Mouse (Mus musculus) adrenal gland, postnatal 25 days (tissue): ENCODE results near the gene Zfp217. TPM values are rescaled to one million over a fixed set of nuclear protein-coding genes. Genes with fewer than 3 reads are reported as not detected.
A peak's percentile ranks its signal among the peaks of the same experiment; 100 is the strongest.

Experiments
- DNase-seq: peaks from one replicate; pipeline ENCODE4 v3.0.0; 2021; ENCODE audit warnings: mixed read lengths
- total RNA-seq: library from RNA; stranded (reverse); gene quantifications from 2 replicates; pipeline ENCODE4 v1.2.3, GENCODE M21; 2021

The Zfp217 gene
- total RNA-seq, 1 experiment from 2014 or later = 32.8 TPM

- no peak for DNase-seq
Measured at GRCm38 (mm10) chr2:170094871-170095270, 53.0 kb downstream of the Zfp217 start.

DNA sequence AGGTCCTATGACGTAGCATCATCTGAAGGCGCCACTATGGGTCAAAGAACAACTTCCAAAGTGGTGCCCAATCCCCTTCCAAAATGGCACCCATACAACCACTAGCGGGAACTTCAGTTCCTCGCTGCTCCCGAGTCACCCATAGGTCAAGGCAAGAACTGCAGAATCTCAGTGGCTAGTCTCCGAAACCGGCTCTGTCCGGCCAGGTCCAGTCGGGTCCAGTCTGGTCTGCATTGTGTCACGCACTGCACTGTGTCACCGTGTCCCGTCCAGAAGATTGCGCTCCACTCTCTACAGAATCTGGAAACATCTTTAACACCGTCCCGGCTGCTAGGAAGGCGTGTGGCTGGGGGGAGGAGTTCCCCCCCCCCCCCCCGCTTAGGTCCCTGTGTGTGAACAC lies 53.7 kb downstream of the Zfp217 start:
- no peak for DNase-seq

GRCm38 (mm10) chr2:170091563-170092443 lies 56.1 kb downstream of the Zfp217 start:
- DNase-seq = no peak

DNA sequence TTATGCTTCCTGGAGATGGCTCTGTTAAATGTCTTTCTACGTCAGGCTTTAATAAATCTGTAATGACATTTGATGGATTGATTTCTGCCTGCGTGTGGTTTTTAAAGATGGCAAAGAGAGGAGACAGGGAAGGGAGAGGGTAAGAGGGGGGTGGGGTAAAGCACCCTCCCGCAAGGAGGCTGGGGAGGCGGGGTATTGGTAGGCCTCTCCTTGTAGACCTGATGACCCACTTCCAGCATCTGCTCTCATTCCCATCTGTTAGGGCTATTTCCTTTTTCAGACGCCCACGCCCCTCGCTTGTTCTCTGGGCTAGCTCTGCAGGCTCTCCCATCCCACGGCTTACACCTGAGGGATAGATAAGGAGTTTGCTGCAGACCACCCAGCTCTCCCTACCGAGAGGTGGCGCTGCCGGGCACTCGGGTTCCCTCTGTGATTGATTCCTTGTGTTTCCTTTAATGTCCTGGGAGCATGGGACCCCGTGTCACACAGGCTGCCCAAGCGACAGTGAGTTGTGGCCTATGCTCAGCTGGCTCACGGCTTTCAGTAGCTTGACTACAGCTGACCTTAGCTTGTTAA lies 69.4 kb downstream of the Zfp217 start:
- peak; percentile 11 for DNase-seq

- no peak for DNase-seq
Measured at GRCm38 (mm10) chr2:170078041-170078440, 69.9 kb downstream of the Zfp217 start.

- no peak for DNase-seq
Measured at GRCm38 (mm10) chr2:170076941-170077490, 70.9 kb downstream of the Zfp217 start.

GRCm38 (mm10) chr2:170070641-170071241 lies 77.2 kb downstream of the Zfp217 start:
- peak; percentile 23 for DNase-seq

- DNase-seq = no peak
Measured at GRCm38 (mm10) chr2:170069976-170070375, 77.9 kb downstream of the Zfp217 start.

GRCm38 (mm10) chr2:170062378-170062777 lies 85.5 kb downstream of the Zfp217 start:
- no peak for DNase-seq

GRCm38 (mm10) chr2:170060066-170060465 lies 87.8 kb downstream of the Zfp217 start:
- peak; percentile 32 for DNase-seq

GRCm38 (mm10) chr2:170058774-170059173 lies 89.1 kb downstream of the Zfp217 start:
- no peak for DNase-seq
